Mouse (Mus musculus) urinary bladder, postnatal 10 days (tissue): ENCODE results near the gene Olfr30.
"Not testable (repeated sequence)": the region's sequence is repeated elsewhere in the genome, so short reads cannot be mapped to it uniquely, and the experiment has no call there.

Experiments
- DNase-seq: peaks from one replicate; pipeline ENCODE4 v3.0.0; 2022; ENCODE audit warnings: low spot score

The Olfr30 gene

GRCm38 (mm10) chr11:58462170-58462569, at the start of gene Olfr30:
Olfr30 (minus strand) TSS chr11:58462270.
- DNase-seq: no peak

GRCm38 (mm10) chr11:58509058-58509457, 47.0 kb upstream of the Olfr30 start:
- DNase-seq: not testable (repeated sequence)

- not testable (repeated sequence) for DNase-seq
These were observed 40.4 kb upstream of the Olfr30 start, which contains the start of gene Olfr331 for GRCm38 (mm10) chr11:58502472-58502871. Olfr331 (minus strand) TSS chr11:58502572.

GRCm38 (mm10) chr11:58499290-58499689, 37.2 kb upstream of the Olfr30 start:
- DNase-seq: no peak

GRCm38 (mm10) chr11:58498761-58499160, 36.7 kb upstream of the Olfr30 start:
- no peak for DNase-seq

- DNase-seq: no peak
These were observed 30.4 kb upstream of the Olfr30 start, which contains the start of gene Olfr332 for GRCm38 (mm10) chr11:58492455-58492854. Olfr332 (minus strand) TSS chr11:58492555.

GRCm38 (mm10) chr11:58453592-58453991, 8.5 kb downstream of the Olfr30 start:
- peak; percentile 2 for DNase-seq

GRCm38 (mm10) chr11:58452759-58453158, 9.3 kb downstream of the Olfr30 start, which contains the start of gene Lypd9:
Lypd9 (minus strand) TSS chr11:58452923.
- peak; percentile 7 for DNase-seq

GRCm38 (mm10) chr11:58437866-58438265, 24.2 kb downstream of the Olfr30 start:
- DNase-seq: no peak

- no peak for DNase-seq
These were observed 29.8 kb downstream of the Olfr30 start, which contains the start of gene Gm12253 for GRCm38 (mm10) chr11:58432259-58432658. Gm12253 (plus strand) TSS chr11:58432559.

GRCm38 (mm10) chr11:58420815-58421214, 41.3 kb downstream of the Olfr30 start, which contains the start of gene 1810065E05Rik:
1810065E05Rik (plus strand) TSS chr11:58421111.
- no peak for DNase-seq

- no peak for DNase-seq
These were observed 43.7 kb downstream of the Olfr30 start for GRCm38 (mm10) chr11:58418336-58418735.

- no peak for DNase-seq
These were observed 54.0 kb downstream of the Olfr30 start for GRCm38 (mm10) chr11:58408066-58408465.
